29 mouse cellular contexts compared by ENCODE assay signal in the genomic region with DNA sequence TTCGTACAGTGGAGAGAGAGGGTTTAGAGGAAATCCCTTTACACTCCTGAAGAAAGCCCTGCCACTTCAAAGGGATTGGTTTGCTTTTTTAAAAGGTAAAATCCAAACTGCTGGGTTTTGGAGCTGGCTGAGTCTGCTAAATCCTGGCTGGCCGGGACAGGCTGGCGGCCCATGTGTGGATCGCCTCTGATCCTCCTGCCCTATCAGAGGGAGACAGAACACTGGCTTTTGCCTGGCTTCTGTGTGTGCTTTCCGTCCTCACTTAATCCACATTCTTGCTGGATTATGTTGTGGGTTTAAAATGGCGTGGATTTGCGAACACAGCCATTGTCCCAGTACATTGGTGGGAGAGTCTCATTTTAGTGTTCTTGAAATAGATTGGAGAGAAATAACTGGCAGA. TPM values are rescaled to one million over a fixed set of nuclear protein-coding genes. Genes with fewer than 3 reads are reported as not detected.
A peak's percentile ranks its signal among the peaks of the same experiment; 100 is the strongest.
DNase-seq lines count a peak whose midpoint lies in the region; ATAC-seq lines count a peak whose summit lies in the region.
"Had no signal": no experiment of that assay in that cellular context is flagged by ENCODE, and none has a peak within 500 bp of the region (broad histone marks: within the 10 kb centered on the region; RNA-seq: fewer than 3 reads in every experiment).

No protein-coding gene starts in this region.

- no peak overlapping the region for H3K27ac ChIP-seq in midbrain, embryonic 14.5 days (replicated peaks; ENCODE audit: low read depth, low read length)
- no peak overlapping the region for H3K27ac ChIP-seq in midbrain, embryonic 10.5 days (replicated peaks)
- no peak overlapping the region for H3K27ac ChIP-seq in midbrain, embryonic 16.5 days (ENCODE audit: low read length)
- H3K27ac ChIP-seq: embryonic facial prominence, embryonic 13.5 days; embryonic facial prominence, embryonic 15.5 days; forebrain, embryonic 10.5 days; forebrain, embryonic 12.5 days had no signal

- H3K4me2 ChIP-seq in midbrain, embryonic 14.5 days (ENCODE audit: low read length), result no peak overlapping the region
- no peak overlapping the region for H3K4me2 ChIP-seq in midbrain, embryonic 16.5 days (ENCODE audit: low read length)
- H3K4me2 ChIP-seq: embryonic facial prominence, embryonic 13.5 days; embryonic facial prominence, embryonic 15.5 days; forebrain, embryonic 12.5 days had no signal

- 50% methylated on average over 7 of the region's 7 CpGs for WGBS in midbrain, embryonic 14.5 days
- WGBS in midbrain, embryonic 10.5 days, result 56% methylated on average over 7 of the region's 7 CpGs
- WGBS in midbrain, embryonic 16.5 days, result 41% methylated on average over 7 of the region's 7 CpGs

- ATAC-seq in midbrain, embryonic 14.5 days (ENCODE audit: low FRiP score, low TSS enrichment), result no peak
- ATAC-seq in midbrain, embryonic 16.5 days, result 0 out of 2 replicates have a peak, but pooled peaks have one; percentile 70
- ATAC-seq: activated CD4-positive, CD25-positive, alpha-beta regulatory T cell, adult 4 months; CD4-positive, CD25-positive, alpha-beta regulatory T cell, adult 4 months; forebrain, embryonic 14.5 days; Patski had no signal

- H3K4me3 ChIP-seq in midbrain, embryonic 14.5 days (replicated peaks; ENCODE audit: low read depth, low read length), result no peak overlapping the region
- H3K4me3 ChIP-seq in midbrain, embryonic 10.5 days, result no peak overlapping the region
- no peak overlapping the region for H3K4me3 ChIP-seq in midbrain, embryonic 16.5 days (ENCODE audit: low read depth, low read length)
- H3K4me3 ChIP-seq: embryonic facial prominence, embryonic 13.5 days; embryonic facial prominence, embryonic 15.5 days; erythroblast, embryonic 14.5 days; forebrain, embryonic 10.5 days; forebrain, embryonic 12.5 days had no signal

- H3K9me3 ChIP-seq in midbrain, embryonic 14.5 days (ENCODE audit: control insufficient read depth, low read length), result no peaks in the 10 kb centered on the region
- H3K9me3 ChIP-seq in midbrain, embryonic 10.5 days (replicated peaks), result no peaks in the 10 kb centered on the region
- H3K9me3 ChIP-seq in midbrain, embryonic 16.5 days (replicated peaks; ENCODE audit: control insufficient read depth, low read length, poor library complexity, severe bottlenecking), result no peaks in the 10 kb centered on the region
- H3K9me3 ChIP-seq: embryonic facial prominence, embryonic 13.5 days; embryonic facial prominence, embryonic 15.5 days; forebrain, embryonic 10.5 days; forebrain, embryonic 12.5 days; G1E had no signal

- no peaks in the 10 kb centered on the region for H3K4me1 ChIP-seq in midbrain, embryonic 14.5 days (ENCODE audit: control insufficient read depth, insufficient read depth, low read length)
- H3K4me1 ChIP-seq in midbrain, embryonic 10.5 days, result peaks cover 5% of the 10 kb centered on the region; the same call in 1 of the 2 replicates
- H3K4me1 ChIP-seq in midbrain, embryonic 16.5 days (ENCODE audit: control insufficient read depth, insufficient read depth, low read length), result no peaks in the 10 kb centered on the region
- H3K4me1 ChIP-seq: embryonic facial prominence, embryonic 13.5 days; embryonic facial prominence, embryonic 15.5 days; forebrain, embryonic 10.5 days; forebrain, embryonic 12.5 days had no signal

- H3K36me3 ChIP-seq in midbrain, embryonic 14.5 days (ENCODE audit: control insufficient read depth, insufficient read depth, low read length), result no peaks in the 10 kb centered on the region
- peaks cover 36% of the 10 kb centered on the region for H3K36me3 ChIP-seq in midbrain, embryonic 10.5 days
- no peaks in the 10 kb centered on the region for H3K36me3 ChIP-seq in midbrain, embryonic 16.5 days (ENCODE audit: control insufficient read depth, insufficient read depth, low read length)

- no peak overlapping the region for H3K9ac ChIP-seq in midbrain, embryonic 14.5 days (replicated peaks; ENCODE audit: low read length)
- no peak overlapping the region for H3K9ac ChIP-seq in midbrain, embryonic 16.5 days (ENCODE audit: low read depth, low read length)
- H3K9ac ChIP-seq: embryonic facial prominence, embryonic 13.5 days; embryonic facial prominence, embryonic 15.5 days; forebrain, embryonic 12.5 days had no signal

- intact Hi-C loops in heart, postnatal 36 days (cut with DNase I), result no loop called here
- intact Hi-C loops in gastrocnemius, postnatal 14 days (cut with DNase I; ENCODE audit: low total_unique reads), result no loop called here

- peak; percentile 61 for DNase-seq in heart, adult 11 months
- no peak for DNase-seq in heart, postnatal 36 days
- peak; percentile 34 for DNase-seq in midbrain, embryonic 14.5 days
- no peak for DNase-seq in midbrain, embryonic 10.5 days (ENCODE audit: low spot score)
- DNase-seq in gastrocnemius, postnatal 14 days, result no peak
- no peak for DNase-seq in lung, adult 18-20 months
- DNase-seq: adrenal gland, adult 8-10 months; adrenal gland, postnatal 14 days; adrenal gland, postnatal 36 days; B cell, adult 2 months; cerebellum, adult 11 months; cerebellum, adult 18-20 months; cerebellum, adult 8-10 months; cerebellum, adult 9-11 months; cerebellum, postnatal 36 days; embryo, embryonic 11 days had no signal

- H3K27me3 ChIP-seq in midbrain, embryonic 14.5 days (ENCODE audit: control insufficient read depth, insufficient read depth, low read length), result no peaks in the 10 kb centered on the region
- no peaks in the 10 kb centered on the region for H3K27me3 ChIP-seq in midbrain, embryonic 10.5 days (ENCODE audit: low read depth, poor library complexity, severe bottlenecking)
- no peaks in the 10 kb centered on the region for H3K27me3 ChIP-seq in midbrain, embryonic 16.5 days (ENCODE audit: control insufficient read depth, insufficient read depth, low read depth, low read length)
- H3K27me3 ChIP-seq: CH12.LX; embryonic facial prominence, embryonic 13.5 days; embryonic facial prominence, embryonic 15.5 days; forebrain, embryonic 12.5 days; Patski had no signal

RNA-seq across cellular contexts. Expression of gene Tyw3, which starts 18.4 kb away (rescaled TPM):
- total RNA-seq in heart, postnatal 36 days (2021), result 1 to 10 TPM; 3.4 to 4.8 TPM
- 13.5 and 14.3 TPM in 2 replicates for polyA plus RNA-seq in midbrain, embryonic 14.5 days (2014; fragmentation: Nextera tagmentation; extraction: Ambion mirVana)
- polyA plus RNA-seq in midbrain, embryonic 10.5 days (2016; fragmentation: Nextera tagmentation; extraction: Ambion mirVana), result 18.7 and 21.0 TPM in 2 replicates
- polyA plus RNA-seq in midbrain, embryonic 16.5 days (2015; fragmentation: Nextera tagmentation; extraction: Ambion mirVana), result 12.1 and 13.4 TPM in 2 replicates
- total RNA-seq in gastrocnemius, postnatal 14 days (2021), result 1 to 10 TPM; 1.4 to 2.5 TPM

RNA-seq across cellular contexts. Expression of gene Cryz, which starts 18.8 kb away (rescaled TPM):
- total RNA-seq in heart, postnatal 36 days (2021), result 10 to 100 TPM; 17.5 to 18.2 TPM
- 10.7 and 13.9 TPM in 2 replicates for polyA plus RNA-seq in midbrain, embryonic 14.5 days (2014; fragmentation: Nextera tagmentation; extraction: Ambion mirVana)
- polyA plus RNA-seq in midbrain, embryonic 10.5 days (2016; fragmentation: Nextera tagmentation; extraction: Ambion mirVana), result 19.5 and 21.2 TPM in 2 replicates
- 10.6 and 12.9 TPM in 2 replicates for polyA plus RNA-seq in midbrain, embryonic 16.5 days (2015; fragmentation: Nextera tagmentation; extraction: Ambion mirVana)
- 1 to 10 TPM; 7.0 to 7.6 TPM for total RNA-seq in gastrocnemius, postnatal 14 days (2021)

RNA-seq across cellular contexts. Expression of gene Erich3, which starts 48.4 kb away (rescaled TPM):
- under 1 TPM; 0.03 to 0.08 TPM for total RNA-seq in heart, postnatal 36 days (2021)
- 1.0 and 2.7 TPM in 2 replicates for polyA plus RNA-seq in midbrain, embryonic 14.5 days (2014; fragmentation: Nextera tagmentation; extraction: Ambion mirVana)
- 0.58 and 0.76 TPM in 2 replicates for polyA plus RNA-seq in midbrain, embryonic 10.5 days (2016; fragmentation: Nextera tagmentation; extraction: Ambion mirVana)
- polyA plus RNA-seq in midbrain, embryonic 16.5 days (2015; fragmentation: Nextera tagmentation; extraction: Ambion mirVana), result 2.8 and 3.3 TPM in 2 replicates
- under 1 TPM; 0.04 TPM for total RNA-seq in gastrocnemius, postnatal 14 days (2021)
- total RNA-seq: common myeloid progenitor, adult 5-6 weeks had no signal
- polyA plus RNA-seq: activated CD4-positive, CD25-positive, alpha-beta regulatory T cell, adult 4 months; CD4-positive, CD25-positive, alpha-beta regulatory T cell, adult 4 months; erythroblast, embryonic 14.5 days; G1E had no signal

Comparison
In these comparisons a context has a peak if more than half of its experiments do, and no peak if none do; other contexts are left out.
1. DNase-seq: peak in heart, adult 11 months (single experiment) and midbrain, embryonic 14.5 days (single experiment); none in heart, postnatal 36 days (0 of 2), midbrain, embryonic 10.5 days (single experiment), gastrocnemius, postnatal 14 days (single experiment) and lung, adult 18-20 months (0 of 2).